Mouse (Mus musculus): ENCODE measurements at regions not wholly inside any gene's neighbourhood (a gene's known extent, or its start where the extent isn't known, plus 50 kb on each side); places are given as distances from the start of the nearest gene placed in this dataset.

DNA sequence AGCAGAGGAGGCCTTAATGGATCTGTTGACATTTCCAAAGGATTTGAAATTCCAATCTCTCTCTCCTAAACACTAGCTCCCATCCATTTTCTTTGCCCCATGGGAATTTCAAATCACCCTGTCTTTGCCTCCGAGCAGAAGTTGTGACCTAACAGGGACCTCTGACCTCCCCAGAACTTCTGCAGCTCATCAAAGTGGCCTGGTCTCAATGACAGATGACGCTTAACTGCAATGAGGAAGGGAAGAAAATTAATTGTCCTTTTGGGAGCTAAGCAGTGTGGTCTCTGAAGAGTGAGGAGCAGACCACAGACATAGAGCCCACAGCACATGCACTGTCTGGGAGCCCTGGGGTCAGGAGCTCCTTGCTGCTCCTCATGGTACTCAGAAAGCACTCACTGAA lies 155.3 kb downstream of the Tox3 start:
- no peak for DNase-seq (ENCODE audit: low spot score in 2 of 2)

DNA sequence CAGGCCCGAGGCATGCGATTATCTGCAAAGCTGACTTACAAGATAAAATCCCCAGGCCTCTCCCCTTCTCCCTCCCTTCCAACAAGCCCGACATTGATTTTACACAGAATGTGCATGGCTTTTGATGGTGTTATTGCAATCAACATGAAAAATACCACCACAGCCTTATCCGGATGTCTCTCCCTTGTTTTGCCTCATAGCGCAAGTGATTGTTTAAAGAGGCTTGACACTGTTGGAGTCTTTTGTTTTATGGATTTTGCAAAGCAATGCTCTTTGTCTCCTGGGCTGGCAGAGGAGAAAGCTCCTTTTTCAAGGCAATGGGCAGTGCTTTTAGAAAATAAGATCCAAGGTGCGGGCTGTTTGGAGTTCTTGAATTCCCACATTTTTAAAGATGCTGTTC lies 165.3 kb downstream of the Tox3 start:
- no peak for DNase-seq (ENCODE audit: low spot score in 2 of 2)

DNA sequence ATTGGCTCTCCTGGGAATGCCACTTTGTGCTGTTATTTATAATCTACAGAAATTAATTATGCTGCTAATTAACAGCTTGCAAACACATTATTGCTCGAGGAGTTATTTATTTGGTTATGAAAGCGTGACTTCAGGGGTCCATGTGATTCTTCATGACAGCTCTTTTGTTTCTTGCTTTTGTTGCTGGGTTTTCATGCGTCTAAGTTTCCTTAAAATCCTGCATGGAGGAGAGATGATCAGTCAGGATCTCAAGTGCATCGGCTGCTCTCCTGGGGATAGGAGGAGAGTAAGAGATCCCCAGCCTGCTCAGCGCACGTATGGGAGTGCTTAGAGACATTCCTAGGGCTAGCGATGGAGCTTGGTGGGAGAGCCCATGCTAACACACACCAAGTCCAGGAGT lies 171.4 kb downstream of the Tox3 start:
- DNase-seq (ENCODE audit: low spot score in 2 of 2) = no peak

DNA sequence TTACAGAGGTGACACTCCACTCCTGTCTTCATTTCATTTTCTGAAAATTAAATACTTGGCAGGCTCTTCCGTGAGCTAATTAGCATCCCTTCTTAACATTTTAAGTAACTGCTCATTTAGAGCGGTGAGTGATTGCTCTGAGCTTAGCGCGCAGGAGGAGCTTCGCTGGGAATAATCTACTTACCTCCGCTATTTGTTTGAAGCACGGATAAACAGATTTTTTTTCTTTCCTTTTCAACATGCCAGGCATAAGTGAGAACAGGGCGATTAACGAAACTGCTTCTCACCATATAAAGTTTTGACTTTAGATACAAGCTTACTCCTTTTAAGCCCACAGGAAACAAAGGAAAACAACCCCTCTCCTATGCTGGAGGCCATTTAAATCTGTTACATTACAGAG lies 171.8 kb downstream of the Tox3 start:
- DNase-seq (ENCODE audit: low spot score in 2 of 2) = no peak

DNA sequence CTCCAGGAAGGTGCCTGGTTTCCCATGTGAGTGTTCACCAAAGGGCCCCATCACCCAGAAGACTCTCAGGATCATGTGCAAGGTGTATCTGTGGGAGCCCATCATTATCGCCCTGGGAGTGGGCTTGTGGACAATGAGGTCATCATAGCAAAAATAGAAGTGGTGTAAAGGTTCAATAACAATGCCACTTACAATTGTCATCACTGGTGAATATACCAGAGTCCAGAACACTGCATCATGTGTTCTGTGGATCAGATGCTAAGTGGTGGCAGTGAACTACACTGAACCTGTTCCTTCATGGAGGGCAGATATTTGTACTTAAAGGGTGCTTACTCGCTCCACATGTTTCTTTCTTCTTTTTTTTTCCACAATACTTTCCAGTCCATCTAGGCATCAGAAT lies 181.5 kb downstream of the Tox3 start:
- DNase-seq (ENCODE audit: low spot score in 2 of 2) = no peak

GRCm38 (mm10) chr8:90151477-90151876 lies 196.7 kb downstream of the Tox3 start:
- no peak for DNase-seq (ENCODE audit: low spot score in 2 of 2)

GRCm38 (mm10) chr8:90149903-90150302 lies 198.2 kb downstream of the Tox3 start:
- no peak for DNase-seq (ENCODE audit: low spot score in 2 of 2)

- DNase-seq (ENCODE audit: low spot score in 2 of 2) = no peak
Measured at GRCm38 (mm10) chr8:90134626-90135025, 213.5 kb downstream of the Tox3 start.

DNA sequence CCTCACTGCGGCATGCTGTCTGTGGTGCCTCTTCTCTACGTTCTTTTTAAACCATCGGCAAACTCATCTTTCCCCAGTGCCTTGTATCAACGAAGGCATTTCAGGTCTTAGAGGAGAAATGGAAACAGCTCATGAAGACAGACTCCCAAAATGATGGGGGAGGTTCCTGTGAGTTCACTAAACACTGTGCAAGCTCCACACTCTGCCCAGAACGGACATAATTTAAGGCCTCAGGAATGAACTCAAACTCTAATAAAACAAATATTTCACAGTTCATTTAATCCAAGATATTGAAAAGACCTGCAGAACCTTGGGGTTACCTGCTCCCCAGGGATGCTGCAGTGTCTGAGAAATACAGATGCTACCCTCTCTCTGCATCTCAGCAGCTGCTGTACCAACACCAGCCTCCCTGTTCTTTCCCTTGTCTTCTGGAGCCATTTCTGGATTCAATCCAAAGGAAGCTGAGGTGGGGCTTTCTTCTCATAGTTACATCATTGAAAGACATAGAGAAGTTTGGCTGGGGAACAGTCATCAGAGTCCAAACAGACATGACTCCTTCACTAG lies 217.4 kb downstream of the Tox3 start:
- no peak for DNase-seq (ENCODE audit: low spot score in 2 of 2)

- no peak for DNase-seq (ENCODE audit: low spot score in 2 of 2)
Measured at GRCm38 (mm10) chr8:90125426-90125825, 222.7 kb downstream of the Tox3 start.

GRCm38 (mm10) chr8:90123101-90123500 lies 225.0 kb downstream of the Tox3 start:
- DNase-seq (ENCODE audit: low spot score in 2 of 2) = no peak

DNA sequence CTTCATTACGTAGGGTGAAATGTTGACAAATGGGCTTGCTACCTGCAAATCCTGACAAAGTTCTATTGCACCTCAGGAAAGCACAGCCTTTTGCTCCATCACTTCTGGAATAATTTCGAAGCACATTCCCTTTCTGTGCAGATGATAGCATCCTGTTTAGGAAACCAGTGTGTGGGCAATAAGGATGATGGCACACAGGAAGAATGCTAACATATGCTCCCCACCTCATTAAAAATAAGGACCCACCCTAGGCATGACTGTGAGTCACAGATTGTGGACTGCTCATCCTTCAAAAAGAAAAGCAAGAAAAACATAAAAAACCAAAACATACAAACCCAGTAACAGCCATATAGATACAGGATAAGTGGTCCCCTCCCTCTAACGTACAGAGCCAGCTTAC lies 226.2 kb downstream of the Tox3 start:
- DNase-seq (ENCODE audit: low spot score in 2 of 2) = no peak

GRCm38 (mm10) chr8:90121017-90121416 lies 227.1 kb downstream of the Tox3 start:
- no peak for DNase-seq (ENCODE audit: low spot score in 2 of 2)

GRCm38 (mm10) chr8:90115436-90115835 lies 232.7 kb downstream of the Tox3 start:
- DNase-seq (ENCODE audit: low spot score in 2 of 2) = no peak

GRCm38 (mm10) chr8:90100509-90100908 lies 247.6 kb downstream of the Tox3 start:
- no peak for DNase-seq (ENCODE audit: low spot score in 2 of 2)

- no peak for DNase-seq (ENCODE audit: low spot score in 2 of 2)
Measured at GRCm38 (mm10) chr8:90082630-90083029, 265.5 kb downstream of the Tox3 start.

DNA sequence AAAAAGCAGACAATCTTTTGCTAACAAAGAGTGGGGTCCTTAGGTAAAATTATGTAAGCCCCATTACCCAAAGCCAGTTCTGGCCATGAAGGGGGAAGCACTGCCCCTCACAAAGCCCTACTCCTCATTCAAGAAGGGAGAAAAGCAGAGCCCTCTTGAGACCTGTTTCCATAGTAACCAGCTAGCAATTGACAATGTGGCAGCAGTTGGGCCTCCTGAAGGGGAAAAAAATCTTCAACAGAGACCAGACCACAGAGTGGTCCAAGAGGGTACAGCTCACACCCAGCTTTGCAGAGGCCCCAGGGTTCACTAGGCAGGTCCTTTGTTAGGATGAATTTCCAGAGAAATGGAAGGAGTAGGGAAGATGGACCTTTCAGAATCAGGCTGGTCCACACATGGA lies 271.8 kb downstream of the Tox3 start:
- no peak for DNase-seq (ENCODE audit: low spot score in 2 of 2)

DNA sequence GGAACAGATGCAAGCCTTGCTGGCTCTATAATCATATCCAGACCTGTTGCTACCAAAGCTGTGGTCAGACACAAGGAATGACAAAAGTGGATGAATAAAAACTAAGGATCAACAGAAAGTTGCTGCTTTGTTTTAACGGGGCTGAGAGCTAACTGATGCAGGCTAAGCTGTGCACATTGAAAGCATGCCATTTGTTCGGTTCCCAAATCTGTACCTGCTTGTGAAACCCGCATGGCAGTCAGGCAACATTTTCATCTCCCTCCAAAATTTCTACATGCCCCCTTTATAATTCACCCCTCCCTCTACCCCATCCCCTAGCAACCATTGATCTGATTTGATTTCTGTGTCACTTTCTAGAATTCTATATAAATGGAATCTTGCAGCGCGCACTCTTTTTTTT lies 272.3 kb downstream of the Tox3 start:
- no peak for DNase-seq (ENCODE audit: low spot score in 2 of 2)

- DNase-seq (ENCODE audit: low spot score in 2 of 2) = no peak
Measured at GRCm38 (mm10) chr8:90070006-90070405, 278.1 kb downstream of the Tox3 start.

DNA sequence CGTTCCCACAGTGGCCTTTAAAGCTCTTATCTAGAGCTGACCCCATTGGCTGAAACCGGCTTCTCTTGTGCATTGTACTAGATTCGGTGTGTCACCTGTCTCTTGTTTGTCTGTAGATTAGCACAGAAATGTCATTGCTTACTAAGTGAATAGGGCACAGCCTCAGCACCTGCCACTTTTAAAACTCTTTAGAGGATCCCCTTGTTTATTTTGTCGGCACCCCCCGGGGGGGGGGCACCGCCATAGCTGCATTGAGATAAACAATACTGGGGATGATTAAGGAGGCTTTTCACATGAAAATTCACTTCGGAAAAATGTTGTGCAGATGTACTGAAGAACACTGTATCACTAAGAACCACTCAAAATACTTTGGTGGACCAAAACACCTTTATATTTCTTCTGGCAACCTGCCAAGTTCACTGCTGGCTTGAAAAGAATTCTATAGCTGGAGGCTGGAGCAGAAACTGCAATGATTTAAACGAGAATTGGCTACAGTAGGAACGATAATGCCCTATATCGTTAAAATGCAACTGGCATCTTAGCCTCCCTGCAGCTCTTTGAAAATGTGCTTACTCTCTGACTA lies 278.6 kb downstream of the Tox3 start:
- DNase-seq (ENCODE audit: low spot score in 2 of 2) = no peak

GRCm38 (mm10) chr8:90068441-90068840 lies 279.7 kb downstream of the Tox3 start:
- DNase-seq (ENCODE audit: low spot score in 2 of 2) = no peak

- no peak for DNase-seq (ENCODE audit: low spot score in 2 of 2)
Measured at GRCm38 (mm10) chr8:90064381-90064780, 283.8 kb downstream of the Tox3 start.

- no peak for DNase-seq (ENCODE audit: low spot score in 2 of 2)
Measured at GRCm38 (mm10) chr8:90063291-90063690, 284.9 kb downstream of the Tox3 start.
